Mouse (Mus musculus): ENCODE measurements around the gene Zfp976.
"Not testable (repeated sequence)": the region's sequence is repeated elsewhere in the genome, so short reads cannot be mapped to it uniquely, and the experiment has no call there.

DNA sequence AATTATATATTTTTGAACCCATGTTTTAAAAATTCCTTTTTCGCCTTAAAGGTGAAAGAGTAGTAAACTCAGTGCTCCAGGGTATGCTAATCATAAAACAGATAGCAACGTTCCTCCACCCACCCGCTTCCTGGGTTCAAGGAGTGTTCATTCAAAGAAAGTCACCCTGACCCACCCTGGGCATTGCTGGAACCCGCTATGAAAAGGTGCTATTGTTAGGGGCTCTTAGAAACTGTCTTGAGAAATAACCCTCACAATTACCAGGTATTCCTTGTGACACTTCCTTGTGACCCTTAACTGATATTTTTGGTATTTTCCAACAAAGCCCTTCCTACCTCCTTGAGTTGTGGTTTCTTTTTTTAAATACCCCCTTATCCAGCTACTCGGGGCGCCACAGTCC lies 37.7 kb upstream of the Zfp976 start:
- TF ChIP-seq CTCF (IDR thresholded peaks at IDR 0.05 in 2 of 3, conservative IDR thresholded peaks at IDR 0.05 in 1 of 3; ENCODE audit: control insufficient read depth in 1 of 3, insufficient read depth in 1 of 3, low read depth in 2 of 3, low read length in 3 of 3, poor library complexity in 1 of 3, severe bottlenecking in 1 of 3); POLR2A (IDR thresholded peaks at IDR 0.05; ENCODE audit: control insufficient read depth in 1 of 2, insufficient read depth in 1 of 2, low read depth in 1 of 2, low read length in 2 of 2, poor library complexity in 1 of 2); TAL1 (IDR thresholded peaks at IDR 0.05; ENCODE audit: low read length); EP300 (IDR thresholded peaks at IDR 0.05; ENCODE audit: low read depth in 1 of 2, low read length in 2 of 2); CHD2 (IDR thresholded peaks at IDR 0.05; ENCODE audit: low read length); MAFK (IDR thresholded peaks at IDR 0.05; ENCODE audit: borderline replicate concordance, low read depth, low read length); ZKSCAN1 (IDR thresholded peaks at IDR 0.05; ENCODE audit: low read depth, low read length); SIN3A (IDR thresholded peaks at IDR 0.05; ENCODE audit: low read length); POLR2AphosphoS5 (IDR thresholded peaks at IDR 0.05; ENCODE audit: borderline replicate concordance, low read depth, low read length); MXI1 (IDR thresholded peaks at IDR 0.05; ENCODE audit: low read depth, low read length); CHD1 (IDR thresholded peaks at IDR 0.05; ENCODE audit: low read depth, low read length): not testable (repeated sequence)
